In the genomic region with DNA sequence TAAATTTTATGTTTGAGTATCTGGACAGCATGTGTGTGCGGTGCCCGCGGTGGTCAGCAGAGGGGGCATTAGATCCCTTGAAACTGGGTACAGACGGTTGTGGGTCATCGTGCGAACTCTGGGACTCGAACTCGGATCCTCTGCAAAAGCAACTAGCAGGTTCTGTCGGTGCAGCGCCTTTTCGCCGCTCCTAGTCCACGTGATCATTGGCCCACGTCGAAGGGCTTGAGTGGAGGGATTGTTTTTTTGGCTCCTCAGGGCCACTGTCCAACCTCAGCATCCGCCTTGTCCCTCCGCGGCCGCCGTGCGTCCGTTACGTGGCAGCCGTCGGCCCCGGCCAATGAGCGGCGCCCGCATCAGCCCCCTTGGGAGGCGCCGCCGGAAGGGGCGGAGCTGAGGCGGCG, we compare ENCODE assay signal across 8 mouse cellular contexts. TPM values are rescaled to one million over a fixed set of nuclear protein-coding genes. Genes with fewer than 3 reads are reported as not detected.
DNase-seq lines count a peak whose midpoint lies in the region; ATAC-seq and TF ChIP-seq lines count a peak whose summit lies in the region.

A gene (plus strand): TSS at position 313 of the 404 bp plus-strand sequence.

- H3K27me3 ChIP-seq in forebrain, embryonic 15.5 days: no peaks in the 10 kb centered on the region

- H3K36me3 ChIP-seq in ES-E14 (ENCODE audit: control insufficient read depth, insufficient read depth, low read length, poor library complexity, severe bottlenecking): peaks cover 15% of the 10 kb centered on the region
- H3K36me3 ChIP-seq in forebrain, embryonic 15.5 days: peaks cover 20% of the 10 kb centered on the region

- H3K4me2 ChIP-seq in forebrain, embryonic 15.5 days (replicated peaks): peak within 1 kb of the TSS; percentile 87

- peak; percentile 37 for TF ChIP-seq CTCF in lung, adult 2 months (IDR thresholded peaks at IDR 0.05; ENCODE audit: insufficient read depth, low read length)

- intact Hi-C loops in heart, postnatal 25 days (cut with DNase I): no loop called here

- peak within 1 kb of the TSS; percentile 94 for H3K9ac ChIP-seq in ES-E14 (ENCODE audit: insufficient read depth, low read depth, low read length, poor library complexity, severe bottlenecking)
- H3K9ac ChIP-seq in forebrain, embryonic 15.5 days (replicated peaks): peak within 1 kb of the TSS; percentile 62

- TF ChIP-seq POLR2A in lung, adult 2 months (IDR thresholded peaks at IDR 0.05; ENCODE audit: borderline replicate concordance, extremely low read depth, low read depth, low read length): no peak

- peak within 1 kb of the TSS; percentile 92 to 99 for H3K4me3 ChIP-seq in ES-E14 (ENCODE audit: insufficient read depth in 1 of 2, low read depth in 1 of 2, low read length in 2 of 2, poor library complexity in 1 of 2, severe bottlenecking in 1 of 2)
- H3K4me3 ChIP-seq in forebrain, embryonic 15.5 days: peak within 1 kb of the TSS; percentile 97
- peak within 1 kb of the TSS; percentile 68 for H3K4me3 ChIP-seq in lung, adult 2 months (replicated peaks; ENCODE audit: extremely low read depth, low read depth, low read length)

- ATAC-seq in forebrain, embryonic 15.5 days (replicated peaks): peak; percentile 97
- peak; percentile 94 for ATAC-seq in neutrophil, adult 5-6 weeks (ENCODE audit: extremely low read depth, insufficient number of reproducible peaks, low FRiP score, poor library complexity, severe bottlenecking)

- H3K4me1 ChIP-seq in ES-E14 (ENCODE audit: control insufficient read depth in 2 of 2, insufficient read depth in 2 of 2, low read length in 2 of 2, poor library complexity in 1 of 2): peaks cover 0 to 5% of the 10 kb centered on the region in 2 experiments; a peak in 1 of 4 replicates
- peaks cover 22% of the 10 kb centered on the region for H3K4me1 ChIP-seq in forebrain, embryonic 15.5 days
- H3K4me1 ChIP-seq in lung, adult 2 months (ENCODE audit: control insufficient read depth, insufficient read depth, low read length): peaks cover 6% of the 10 kb centered on the region; the same call in 1 of the 2 replicates

- peak within 1 kb of the TSS; percentile 81; the same call in 1 of the 2 replicates for H3K27ac ChIP-seq in ES-E14 (ENCODE audit: insufficient read depth, low read depth, low read length, poor library complexity, severe bottlenecking)
- peak within 1 kb of the TSS; percentile 68 for H3K27ac ChIP-seq in forebrain, embryonic 15.5 days (replicated peaks)

- WGBS in forebrain, embryonic 15.5 days: under 1% methylated on average over 35 of the region's 35 CpGs
- WGBS in lung, adult 2 months: under 1% methylated on average over 35 of the region's 35 CpGs

- in situ Hi-C loops in ES-E14 (cut with MboI; ENCODE audit: low sequenced_read_pairs in 2 of 2, unreplicated experiment in 2 of 2): no loop called here

- peak; percentile 90 for DNase-seq in ES-E14 (ENCODE audit: low read depth, low spot score)
- DNase-seq in cerebellum, adult 11-12 months: peak; percentile 98
- DNase-seq in heart, postnatal 25 days (ENCODE audit: low spot score): peak; percentile 95
- peak; percentile 95 to 98 for DNase-seq in layer of hippocampus, adult 18-20 months (ENCODE audit: low spot score in 2 of 2)
- DNase-seq in lung, adult 2 months: peak; percentile 94
- peak; percentile 86 to 89 for DNase-seq in thymus, adult 18-20 months

- H3K9me3 ChIP-seq in ES-E14 (ENCODE audit: control insufficient read depth, insufficient read depth, low read depth, low read length): no peaks in the 10 kb centered on the region
- no peaks in the 10 kb centered on the region for H3K9me3 ChIP-seq in forebrain, embryonic 15.5 days

TF ChIP-seq in ES-E14, 5 proteins besides CTCF, POLR2A, EP300 and RAD21:
- TF ChIP-seq ZC3H11A (IDR thresholded peaks at IDR 0.05; ENCODE audit: borderline replicate concordance, low read depth, low read length) (no peak), CHD2 (IDR thresholded peaks at IDR 0.05; ENCODE audit: low read depth, low read length) (no peak), HCFC1 (IDR thresholded peaks at IDR 0.05; ENCODE audit: borderline replicate concordance, insufficient read depth, low read length) (peak; percentile 80)

RNA-seq across cellular contexts. Expression of the gene that starts here (rescaled TPM):
- total RNA-seq in ES-E14 (2012; rRNA removed): 212 and 224 TPM in 2 replicates
- polyA plus RNA-seq in forebrain, embryonic 15.5 days (2015; fragmentation: Nextera tagmentation; extraction: Ambion mirVana): 372 and 377 TPM in 2 replicates
- total RNA-seq in heart, postnatal 25 days (2021): 100 to 1,000 TPM; 165 to 178 TPM
- total RNA-seq in layer of hippocampus, adult 18-20 months (2021): 100 to 1,000 TPM in 1 of 2 experiments, 10 to 100 TPM in 1; 96.7 to 100 TPM
- polyA plus RNA-seq in lung, adult 2 months (2012; rRNA removed): 112 and 149 TPM in 2 replicates
- total RNA-seq in neutrophil, adult 5-6 weeks (2017): 321 and 409 TPM in 2 replicates

Comparison
In these comparisons a context has a peak if more than half of its experiments do, and no peak if none do; other contexts are left out.
1. Peak in every context shown above with its lines: DNase-seq, ATAC-seq, H3K4me3 ChIP-seq and H3K27ac ChIP-seq.